Comparison of ENCODE assay signal across 8 mouse cellular contexts in the genomic region with DNA sequence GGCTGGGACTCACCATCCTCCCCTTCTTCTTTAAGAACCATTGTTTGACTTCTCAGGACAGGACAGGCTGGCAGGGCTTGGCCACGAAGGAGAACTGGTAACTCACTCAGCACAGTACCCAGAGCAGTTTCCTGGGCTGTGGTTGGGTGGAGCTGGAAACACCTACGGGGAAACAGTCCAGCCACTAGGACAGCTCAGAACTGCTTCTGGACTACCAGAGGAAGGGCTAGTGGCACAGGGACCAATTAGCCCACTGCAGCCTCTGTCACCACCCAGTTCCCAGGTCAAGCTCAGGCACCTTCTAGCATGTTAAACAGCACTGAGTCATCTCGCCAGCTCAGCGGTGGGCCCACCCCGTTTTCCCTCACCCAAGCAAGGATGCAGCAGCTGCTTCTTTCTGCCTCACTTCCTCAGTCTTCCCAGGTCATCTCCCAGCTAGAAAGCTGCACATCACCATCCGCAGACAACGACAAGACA. TPM values are rescaled to one million over a fixed set of nuclear protein-coding genes. Genes with fewer than 3 reads are reported as not detected.
DNase-seq lines count a peak whose midpoint lies in the region; ATAC-seq and TF ChIP-seq lines count a peak whose summit lies in the region.

No protein-coding gene starts in this region.

- H3K36me3 ChIP-seq in midbrain, embryonic 16.5 days (ENCODE audit: control insufficient read depth, insufficient read depth, low read length), result no peaks in the 10 kb centered on the region

- no peaks in the 10 kb centered on the region for H3K9me3 ChIP-seq in midbrain, embryonic 16.5 days (replicated peaks; ENCODE audit: control insufficient read depth, low read length, poor library complexity, severe bottlenecking)

- H3K9ac ChIP-seq in midbrain, embryonic 16.5 days (ENCODE audit: low read depth, low read length), result no peak overlapping the region

- peak; percentile 65 for ATAC-seq in granulocyte monocyte progenitor cell, adult 5-6 weeks (replicated peaks; ENCODE audit: poor library complexity, severe bottlenecking)
- no peak for ATAC-seq in midbrain, embryonic 16.5 days

- H3K4me1 ChIP-seq in midbrain, embryonic 16.5 days (ENCODE audit: control insufficient read depth, insufficient read depth, low read length), result peaks cover 26% of the 10 kb centered on the region

- DNase-seq in left cerebral cortex, adult 2 months (ENCODE audit: extremely low spot score in 1 of 2, low spot score in 2 of 2), result peak in 1 of 2 experiments; percentile 32
- no peak for DNase-seq in left cerebral cortex, postnatal 14 days (ENCODE audit: low spot score in 2 of 2)
- DNase-seq in MN1 (ENCODE audit: low spot score), result peak; percentile 11
- DNase-seq in monocyte, adult 2 months (ENCODE audit: low read depth in 1 of 2, low spot score in 2 of 2), result peak; percentile 63 to 79
- no peak for DNase-seq in embryo, embryonic 11 days
- no peak for DNase-seq in gastrocnemius, adult 18-20 months (ENCODE audit: low spot score)

- no peak overlapping the region for H3K4me2 ChIP-seq in midbrain, embryonic 16.5 days (ENCODE audit: low read length)

- peak overlapping the region; percentile 11; the same call in 1 of the 2 replicates for H3K4me3 ChIP-seq in left cerebral cortex, adult 2 months
- H3K4me3 ChIP-seq in midbrain, embryonic 16.5 days (ENCODE audit: low read depth, low read length), result no peak overlapping the region

- H3K27ac ChIP-seq in left cerebral cortex, adult 2 months, result peak overlapping the region; percentile 89
- H3K27ac ChIP-seq in midbrain, embryonic 16.5 days (ENCODE audit: low read length), result no peak overlapping the region

- H3K27me3 ChIP-seq in midbrain, embryonic 16.5 days (ENCODE audit: control insufficient read depth, insufficient read depth, low read depth, low read length), result no peaks in the 10 kb centered on the region

- intact Hi-C loops in left cerebral cortex, adult 2 months (cut with DNase I), result loop anchor here (1.0 to 2.0 kb wide), 2 partner anchors 10 to 30 kb away; no protein-coding TSS in a partner anchor
- intact Hi-C loops in left cerebral cortex, postnatal 14 days (cut with DNase I), result loop anchor here (10.0 kb wide), 1 partner anchor 338 kb away; a partner anchor contains a TSS

- TF ChIP-seq CTCF in left cerebral cortex, adult 2 months (IDR thresholded peaks at IDR 0.05), result no peak; the same call in 1 of the 2 replicates

- 67% methylated on average over 7 of the region's 7 CpGs for WGBS in midbrain, embryonic 16.5 days

RNA-seq across cellular contexts. Expression of a gene that starts 35.7 kb away (rescaled TPM):
- total RNA-seq in left cerebral cortex, adult 2 months (2021), result 10 to 100 TPM; 65.2 to 69.3 TPM
- 10 to 100 TPM; 62.5 to 71.8 TPM for total RNA-seq in left cerebral cortex, postnatal 14 days (2021)
- total RNA-seq in granulocyte monocyte progenitor cell, adult 5-6 weeks (2014; fragmentation: Nextera tagmentation), result 24.9 and 27.7 TPM in 2 replicates
- 38.6 and 43.6 TPM in 2 replicates for total RNA-seq in granulocyte monocyte progenitor cell, adult 5-6 weeks (2017)
- 25.1 and 26.7 TPM in 2 replicates for polyA plus RNA-seq in midbrain, embryonic 16.5 days (2015; fragmentation: Nextera tagmentation; extraction: Ambion mirVana)
- 10 to 100 TPM; 38.4 to 40.3 TPM for total RNA-seq in gastrocnemius, adult 18-20 months (2021)

Comparison
In these comparisons a context has a peak if more than half of its experiments do, and no peak if none do; other contexts are left out.
1. DNase-seq: peak in MN1 (single experiment) and monocyte, adult 2 months (2 of 2); none in left cerebral cortex, postnatal 14 days (0 of 2), embryo, embryonic 11 days (single experiment) and gastrocnemius, adult 18-20 months (single experiment).